Comparison of ENCODE assay signal across 7 mouse cellular contexts in genomic region chr13:34652016-34652352, GRCm38 (mm10). TPM values are rescaled to one million over a fixed set of nuclear protein-coding genes. Genes with fewer than 3 reads are reported as not detected.
DNase-seq lines count a peak whose midpoint lies in the region; ATAC-seq and TF ChIP-seq lines count a peak whose summit lies in the region.

No protein-coding gene starts in this region.

- H3K9me3 ChIP-seq in embryonic facial prominence, embryonic 14.5 days (ENCODE audit: control insufficient read depth, low read length): no peaks in the 10 kb centered on the region
- no peaks in the 10 kb centered on the region for H3K9me3 ChIP-seq in hindbrain, embryonic 14.5 days (ENCODE audit: control insufficient read depth, low read length)
- no peaks in the 10 kb centered on the region for H3K9me3 ChIP-seq in midbrain, embryonic 14.5 days (ENCODE audit: control insufficient read depth, low read length)

- no peak for TF ChIP-seq CTCF in lung, adult 2 months (IDR thresholded peaks at IDR 0.05; ENCODE audit: insufficient read depth, low read length)

- peak overlapping the region; percentile 86 for H3K27ac ChIP-seq in embryonic facial prominence, embryonic 14.5 days (replicated peaks; ENCODE audit: low read depth, low read length)
- 0 out of 2 replicates have a peak overlapping the region, but pooled peaks have one; percentile 54 for H3K27ac ChIP-seq in hindbrain, embryonic 14.5 days
- H3K27ac ChIP-seq in midbrain, embryonic 14.5 days (replicated peaks; ENCODE audit: low read depth, low read length): no peak overlapping the region

- DNase-seq in lung, adult 2 months: no peak
- DNase-seq in lung, postnatal 36 days: no peak
- no peak for DNase-seq in embryonic facial prominence, embryonic 14.5 days (ENCODE audit: low spot score)
- DNase-seq in hindbrain, embryonic 14.5 days (ENCODE audit: low spot score): no peak
- DNase-seq in midbrain, embryonic 14.5 days: no peak
- no peak for DNase-seq in adrenal gland, postnatal 25 days
- no peak for DNase-seq in adrenal gland, postnatal 14 days

- peaks cover 3% of the 10 kb centered on the region; the same call in 1 of the 2 replicates for H3K27me3 ChIP-seq in embryonic facial prominence, embryonic 14.5 days (replicated peaks; ENCODE audit: control insufficient read depth, insufficient read depth, low read length)
- H3K27me3 ChIP-seq in hindbrain, embryonic 14.5 days (ENCODE audit: control insufficient read depth, insufficient read depth, low read length): peaks cover 41% of the 10 kb centered on the region
- H3K27me3 ChIP-seq in midbrain, embryonic 14.5 days (ENCODE audit: control insufficient read depth, insufficient read depth, low read length): peaks cover 49% of the 10 kb centered on the region

- peak overlapping the region; percentile 87 for H3K4me2 ChIP-seq in embryonic facial prominence, embryonic 14.5 days (ENCODE audit: low read depth, low read length)
- H3K4me2 ChIP-seq in hindbrain, embryonic 14.5 days (replicated peaks): peak overlapping the region; percentile 98
- H3K4me2 ChIP-seq in midbrain, embryonic 14.5 days (ENCODE audit: low read length): peak overlapping the region; percentile 91

- peaks cover 13% of the 10 kb centered on the region for H3K4me1 ChIP-seq in lung, adult 2 months (ENCODE audit: control insufficient read depth, insufficient read depth, low read length)
- peaks cover 21% of the 10 kb centered on the region for H3K4me1 ChIP-seq in embryonic facial prominence, embryonic 14.5 days (ENCODE audit: control insufficient read depth, insufficient read depth, low read length)
- peaks cover 20% of the 10 kb centered on the region for H3K4me1 ChIP-seq in hindbrain, embryonic 14.5 days (replicated peaks; ENCODE audit: control insufficient read depth, insufficient read depth, low read length)
- H3K4me1 ChIP-seq in midbrain, embryonic 14.5 days (ENCODE audit: control insufficient read depth, insufficient read depth, low read length): 0 out of 2 replicates have a peak, but pooled peaks cover 7% of the 10 kb centered on the region

- peak; percentile 22; the same call in 1 of the 2 replicates for ATAC-seq in embryonic facial prominence, embryonic 14.5 days (ENCODE audit: low read depth)
- peak; percentile 58 for ATAC-seq in hindbrain, embryonic 14.5 days (ENCODE audit: low FRiP score)
- ATAC-seq in midbrain, embryonic 14.5 days (ENCODE audit: low FRiP score, low TSS enrichment): peak; percentile 69

- WGBS in lung, adult 2 months: under 1% methylated on average over 35 of the region's 35 CpGs
- WGBS in embryonic facial prominence, embryonic 14.5 days: under 1% methylated on average over 29 of the region's 35 CpGs
- under 1% methylated on average over 35 of the region's 35 CpGs for WGBS in hindbrain, embryonic 14.5 days
- under 1% methylated on average over 35 of the region's 35 CpGs for WGBS in midbrain, embryonic 14.5 days

- TF ChIP-seq POLR2A in lung, adult 2 months (IDR thresholded peaks at IDR 0.05; ENCODE audit: borderline replicate concordance, extremely low read depth, low read depth, low read length): no peak

- H3K9ac ChIP-seq in embryonic facial prominence, embryonic 14.5 days (ENCODE audit: low read depth, low read length): peak overlapping the region; percentile 80
- peak overlapping the region; percentile 63 for H3K9ac ChIP-seq in hindbrain, embryonic 14.5 days
- H3K9ac ChIP-seq in midbrain, embryonic 14.5 days (replicated peaks; ENCODE audit: low read length): peak overlapping the region; percentile 56

- peak overlapping the region; percentile 94 for H3K4me3 ChIP-seq in lung, adult 2 months (replicated peaks; ENCODE audit: extremely low read depth, low read depth, low read length)
- peak overlapping the region; percentile 68 for H3K4me3 ChIP-seq in embryonic facial prominence, embryonic 14.5 days (ENCODE audit: low read depth, low read length)
- peak overlapping the region; percentile 55 for H3K4me3 ChIP-seq in hindbrain, embryonic 14.5 days (replicated peaks; ENCODE audit: low read length)
- H3K4me3 ChIP-seq in midbrain, embryonic 14.5 days (replicated peaks; ENCODE audit: low read depth, low read length): peak overlapping the region; percentile 50

- no peaks in the 10 kb centered on the region for H3K36me3 ChIP-seq in embryonic facial prominence, embryonic 14.5 days (ENCODE audit: control insufficient read depth, insufficient read depth, low read length)
- H3K36me3 ChIP-seq in hindbrain, embryonic 14.5 days (replicated peaks; ENCODE audit: control insufficient read depth, insufficient read depth): no peaks in the 10 kb centered on the region
- no peaks in the 10 kb centered on the region for H3K36me3 ChIP-seq in midbrain, embryonic 14.5 days (ENCODE audit: control insufficient read depth, insufficient read depth, low read length)

RNA-seq across cellular contexts. Expression of gene Pxdc1, which starts 1.3 kb away (rescaled TPM):
- 131 and 170 TPM in 2 replicates for polyA plus RNA-seq in lung, adult 2 months (2012; rRNA removed)
- 31.0 and 33.5 TPM in 2 replicates for polyA plus RNA-seq in embryonic facial prominence, embryonic 14.5 days (2014; fragmentation: Nextera tagmentation; extraction: Ambion mirVana)
- polyA plus RNA-seq in hindbrain, embryonic 14.5 days (2014; fragmentation: Nextera tagmentation; extraction: Ambion mirVana): 10.4 and 13.2 TPM in 2 replicates
- 9.6 and 10.1 TPM in 2 replicates for polyA plus RNA-seq in midbrain, embryonic 14.5 days (2014; fragmentation: Nextera tagmentation; extraction: Ambion mirVana)
- 1.8 and 2.8 TPM in 2 replicates for total RNA-seq in adrenal gland, postnatal 25 days (2021)
- total RNA-seq in adrenal gland, postnatal 14 days (2021): 8.8 and 13.1 TPM in 2 replicates
